Mouse (Mus musculus) adrenal gland (tissue): ENCODE measurements around the gene Hapln4.

Source experiments
- intact Hi-C: fragments of 180-260 bp; cut with DNase I; formaldehyde crosslinking; loops from one replicate; pipeline ENCODE4 v1.15.1; 2025
- microRNA-seq, 2 experiments: library from miRNA; unstranded; fragments of <30 nt; microRNA quantifications; one replicate each; pipeline ENCODE4; 2019

Hapln4 gene

DNA sequence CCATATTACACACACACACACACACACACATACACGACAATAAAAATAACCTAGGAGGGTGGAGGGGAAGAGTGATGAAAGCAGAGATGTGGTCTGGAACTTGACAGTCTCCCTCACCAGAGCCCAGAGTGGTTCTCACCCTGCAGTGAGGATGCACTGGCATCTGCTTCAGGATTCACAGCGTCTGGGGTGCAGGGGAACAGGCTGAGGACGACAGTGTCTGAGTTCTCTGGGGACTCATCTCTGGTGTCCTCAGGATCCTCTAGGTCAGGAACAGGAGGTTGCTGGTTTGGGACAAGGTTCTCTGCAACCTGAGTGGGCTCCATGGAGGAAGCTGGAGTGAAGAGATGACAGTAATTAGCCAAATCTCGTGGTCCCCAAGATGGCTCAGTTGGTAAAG lies 54.6 kb downstream of the Hapln4 start:
- intact Hi-C loops, result no loop called here

DNA sequence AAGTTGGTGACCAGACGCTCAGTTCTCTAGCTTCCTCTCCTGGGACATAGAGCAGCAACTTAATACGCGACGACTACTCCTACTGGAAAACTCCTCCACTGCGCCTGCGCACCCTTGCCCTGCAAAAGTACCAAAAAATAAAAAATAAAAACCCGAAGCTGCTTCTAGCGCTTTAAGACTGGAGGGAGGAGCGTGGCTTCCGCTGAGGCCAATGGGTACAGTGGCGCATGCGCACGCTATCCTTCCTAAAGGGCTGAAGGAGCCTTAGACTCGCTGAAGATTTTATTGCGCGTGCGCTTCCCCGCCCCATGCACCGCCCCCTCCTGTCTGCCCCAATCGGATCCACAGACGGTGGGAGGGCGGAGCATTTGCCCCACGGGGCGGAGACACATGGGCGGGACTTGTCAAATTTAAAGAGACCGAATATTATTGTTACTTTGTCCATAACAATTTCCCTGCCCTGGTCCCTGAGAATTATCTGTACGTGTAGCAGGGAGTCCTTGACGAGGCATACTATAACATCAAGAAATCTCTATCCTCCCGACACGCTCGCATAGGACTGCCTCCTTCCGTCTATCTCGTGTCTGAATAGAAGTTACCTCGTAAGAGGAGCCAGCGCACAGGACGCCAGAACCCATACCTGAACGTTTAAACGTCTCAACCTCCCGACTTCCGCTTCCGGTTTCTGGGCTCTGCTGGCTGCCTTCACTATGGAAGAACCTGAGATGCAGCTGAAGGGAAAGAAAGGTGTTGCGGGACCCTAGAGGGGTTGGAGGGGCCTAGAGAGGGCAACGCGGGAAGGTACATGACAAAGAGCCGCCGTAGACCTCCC lies 56.0 kb downstream of the Hapln4 start, which contains the start of the genes Rfxank, Borcs8 and Mef2b:
Gene Rfxank (minus strand): TSS at position 129 of the 832 bp plus-strand sequence.
Gene Borcs8 (plus strand): TSS at position 474 of the 832 bp plus-strand sequence.
Gene Mef2b (plus strand): TSS at position 686 of the 832 bp plus-strand sequence.
- intact Hi-C loops, result no loop called here

DNA sequence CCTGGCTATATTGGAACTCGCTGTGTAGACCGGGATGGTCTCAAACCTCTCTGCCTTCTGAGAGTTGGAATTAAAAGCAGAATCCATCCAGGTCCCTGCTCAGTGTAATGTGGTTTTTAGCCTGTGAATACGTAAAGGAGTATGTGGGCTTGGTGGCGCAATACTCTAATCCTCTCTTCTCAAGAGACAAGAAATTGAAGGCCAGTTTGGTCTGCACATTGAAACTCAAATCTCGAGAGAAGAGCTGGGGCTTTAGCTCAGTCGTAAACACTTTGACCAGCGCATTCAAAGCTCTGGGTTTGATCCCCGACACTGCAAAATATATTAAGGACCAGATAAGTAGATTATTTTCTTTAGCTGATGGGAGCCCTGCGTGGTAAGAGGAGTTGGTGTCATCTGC lies 56.7 kb downstream of the Hapln4 start:
- intact Hi-C loops, result no loop called here

Small RNA genes lying within 50 kb of the gene (microRNA-seq; reads per million reads assigned to microRNA genes)
- 0 reads per million in 2 experiments for gene Mir7066
